Mouse (Mus musculus): ENCODE measurements at regions not wholly inside any gene's neighbourhood (a gene's known extent, or its start where the extent isn't known, plus 50 kb on each side); places are given as distances from the start of the nearest gene placed in this dataset.

DNA sequence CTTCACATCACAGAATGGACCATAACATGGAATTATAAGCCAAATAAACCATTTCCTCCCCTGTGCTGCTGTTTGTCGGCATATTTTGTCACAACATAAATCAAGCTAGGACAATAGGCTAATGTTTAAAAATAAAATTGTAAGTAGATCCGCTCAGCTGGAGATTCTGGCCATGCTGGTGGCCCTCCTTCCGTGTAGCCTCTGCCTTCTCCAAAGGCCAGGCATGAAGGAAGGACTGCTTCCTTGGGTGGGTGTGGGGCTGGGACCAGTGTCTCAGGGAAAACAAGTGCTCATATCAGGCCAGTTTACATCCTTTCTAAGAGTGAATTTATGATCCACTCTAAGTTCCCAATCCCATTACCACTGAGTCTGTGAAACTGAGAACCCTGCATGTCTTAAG lies 206.3 kb upstream of the Ppp2r2d start:
- no peak for DNase-seq (ENCODE audit: low spot score)

DNA sequence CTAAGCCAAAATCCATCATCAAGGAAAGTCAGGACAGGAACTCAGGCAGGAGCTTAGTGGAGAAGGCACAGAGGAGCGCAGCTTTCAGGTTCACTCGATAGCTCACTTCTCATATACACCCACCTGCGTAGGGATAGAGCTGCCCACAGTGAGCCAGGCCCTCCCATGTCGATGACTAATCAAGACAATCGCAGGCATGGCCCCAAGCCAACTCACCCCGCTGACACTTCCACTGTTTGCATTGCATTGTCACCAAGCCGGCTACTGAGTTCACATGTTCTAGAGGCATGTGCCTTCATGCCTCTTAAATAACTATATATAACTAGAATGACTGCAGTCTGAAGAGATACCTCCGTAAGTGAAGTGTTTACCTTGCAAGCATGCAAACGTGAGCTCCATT lies 219.8 kb upstream of the Ppp2r2d start:
- DNase-seq (ENCODE audit: low spot score) = peak; percentile 53

DNA sequence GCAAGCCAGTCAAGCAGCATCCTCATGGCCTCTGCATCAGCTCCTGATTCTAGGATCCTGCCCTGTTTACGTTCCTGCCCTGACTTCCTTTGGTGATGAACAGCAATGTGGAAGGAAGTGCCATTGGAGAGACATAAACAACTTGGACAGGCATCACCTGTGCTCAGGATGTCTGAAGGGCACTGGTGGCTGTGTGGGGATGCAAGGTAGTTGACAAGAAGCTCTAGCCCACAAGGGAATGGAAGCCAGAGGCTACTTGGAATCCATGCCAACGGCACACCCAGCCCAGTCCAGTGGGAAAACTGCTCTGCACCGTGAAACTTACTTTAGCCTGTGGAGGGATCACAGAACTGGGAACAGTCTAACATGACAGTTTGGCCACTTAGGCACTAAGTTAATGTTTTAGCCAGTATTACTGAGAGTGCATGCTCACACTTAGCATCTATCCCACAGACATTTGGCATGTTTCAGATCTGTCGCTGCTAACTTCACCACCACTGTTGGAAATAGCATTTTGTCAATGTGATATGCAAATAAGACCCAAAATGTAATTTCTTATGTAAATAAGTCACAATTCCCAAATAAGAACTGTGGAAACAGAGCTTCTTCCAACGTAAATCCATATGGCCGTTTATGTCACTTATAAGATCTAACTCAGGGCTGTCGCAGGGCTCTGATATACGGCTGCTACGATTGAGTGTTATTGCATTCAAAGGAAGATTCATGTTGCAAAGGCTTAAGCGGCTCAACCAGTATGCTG lies 223.5 kb upstream of the Tcerg1l start:
- no peak for DNase-seq (ENCODE audit: low spot score)

DNA sequence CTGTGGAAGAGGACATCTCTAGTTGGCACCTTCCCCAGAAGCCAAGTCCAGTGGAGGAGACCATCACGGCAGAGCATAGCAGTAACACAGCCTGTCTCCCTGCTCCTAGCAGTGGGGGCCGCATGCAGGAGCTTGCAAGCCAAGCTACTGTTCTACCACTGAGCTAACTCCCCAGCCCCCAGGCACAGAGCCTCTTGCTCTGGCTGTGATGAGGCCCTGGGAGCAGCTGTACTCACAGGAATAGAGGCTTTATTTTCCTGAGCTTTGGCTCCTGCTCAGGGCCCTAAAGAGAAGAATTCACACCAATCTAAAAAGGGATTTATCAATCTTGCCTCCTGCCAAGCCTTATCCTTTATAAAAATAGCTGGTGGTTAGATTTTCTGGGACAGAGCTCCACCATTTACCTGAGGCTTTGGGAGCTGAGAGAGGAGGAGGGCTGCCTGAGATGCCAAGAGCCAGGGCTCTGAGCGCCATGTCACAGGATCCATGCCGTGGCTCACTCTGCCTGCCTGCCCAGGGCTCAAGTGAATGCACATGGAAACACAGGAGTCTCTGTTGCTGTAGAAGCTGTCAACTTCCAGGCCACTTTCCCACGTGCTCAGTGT lies 222.7 kb upstream of the Tcerg1l start:
- no peak for DNase-seq (ENCODE audit: low spot score)

DNA sequence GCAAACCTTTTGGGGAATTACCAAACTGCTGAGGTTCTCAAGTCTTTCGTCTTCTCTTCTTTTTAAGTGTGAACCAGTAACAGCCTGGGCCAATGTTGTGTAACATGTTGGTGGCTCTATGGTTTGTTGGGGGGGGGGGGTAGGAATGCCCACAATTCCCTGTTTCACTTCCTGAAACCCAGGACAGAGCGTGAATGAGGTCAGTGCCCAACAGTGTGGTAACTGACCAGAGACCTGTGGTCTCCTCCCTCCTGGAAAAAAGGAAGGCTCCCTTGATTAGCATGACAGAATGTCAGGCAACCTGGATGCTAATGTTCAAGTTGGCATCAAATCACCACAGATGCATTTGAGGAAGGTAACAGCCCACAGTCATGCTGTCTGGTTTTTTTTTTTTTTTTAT lies 218.9 kb upstream of the Tcerg1l start:
- no peak for DNase-seq (ENCODE audit: low spot score)

DNA sequence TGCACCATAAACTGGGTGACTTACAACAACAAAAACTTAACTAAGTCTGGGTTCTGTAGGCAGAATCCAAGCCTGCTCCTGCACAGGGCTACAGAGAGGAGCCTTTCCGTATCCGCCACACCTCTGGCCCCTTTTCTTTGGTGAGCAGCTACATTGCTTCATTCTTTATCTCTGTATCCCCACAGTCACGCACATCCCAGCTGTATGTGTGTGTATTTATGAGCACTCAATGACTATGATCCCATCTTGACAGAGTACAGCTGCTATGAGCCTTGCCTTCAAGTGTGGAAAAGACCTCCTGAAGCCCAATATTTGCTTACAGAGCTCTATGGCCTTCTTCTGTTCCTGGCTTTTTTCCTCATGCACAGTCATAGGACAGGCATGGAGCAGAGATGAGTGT lies 212.1 kb upstream of the Tcerg1l start:
- DNase-seq (ENCODE audit: low spot score) = no peak

DNA sequence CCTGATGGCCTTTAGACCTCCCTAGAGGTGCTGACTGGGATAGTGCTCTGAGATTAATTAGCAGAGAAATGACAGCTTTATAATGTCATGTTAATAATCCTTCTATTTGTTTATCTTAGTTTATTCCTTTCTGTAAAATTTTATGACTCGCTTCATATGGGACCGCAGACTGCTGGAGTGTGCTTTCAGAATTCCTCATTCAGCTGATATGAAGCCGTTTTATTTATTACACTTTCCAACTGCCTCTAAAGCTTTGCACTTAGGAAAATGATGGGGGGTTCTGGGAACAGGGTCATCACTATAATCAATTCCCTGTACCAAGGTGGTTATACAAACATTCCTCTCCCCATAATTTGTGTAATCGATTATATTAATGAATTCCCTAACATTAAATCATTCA lies 211.6 kb upstream of the Tcerg1l start:
- DNase-seq (ENCODE audit: low spot score) = no peak

DNA sequence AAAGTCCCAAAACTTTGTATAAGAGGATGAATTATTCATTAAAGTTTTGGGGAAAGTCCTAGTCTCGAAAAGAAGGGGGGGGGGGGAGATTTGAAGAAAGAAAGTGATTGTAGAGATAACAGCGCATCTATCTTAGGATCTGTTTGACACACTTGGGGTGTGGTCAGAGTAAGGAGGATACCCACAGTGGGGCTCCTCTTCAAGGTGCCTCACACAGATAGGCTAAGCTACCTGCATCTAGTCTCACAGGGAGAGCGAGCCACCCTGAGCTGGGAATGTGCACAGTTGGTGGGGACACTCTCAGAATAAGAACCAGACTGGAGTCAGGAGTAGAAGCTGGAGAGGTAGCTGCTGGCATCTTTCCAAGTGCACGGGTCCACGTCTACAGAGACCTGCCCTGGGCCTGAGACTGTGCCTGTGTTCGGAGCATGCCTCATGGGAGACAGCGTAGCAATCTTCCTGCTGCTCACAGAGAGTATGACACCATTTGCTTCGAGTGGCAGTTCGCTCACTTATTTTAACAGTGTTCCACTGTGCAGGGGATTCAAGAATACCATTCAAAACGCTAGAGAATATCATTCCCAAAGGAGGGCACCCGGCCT lies 208.9 kb upstream of the Tcerg1l start:
- no peak for DNase-seq (ENCODE audit: low spot score)

DNA sequence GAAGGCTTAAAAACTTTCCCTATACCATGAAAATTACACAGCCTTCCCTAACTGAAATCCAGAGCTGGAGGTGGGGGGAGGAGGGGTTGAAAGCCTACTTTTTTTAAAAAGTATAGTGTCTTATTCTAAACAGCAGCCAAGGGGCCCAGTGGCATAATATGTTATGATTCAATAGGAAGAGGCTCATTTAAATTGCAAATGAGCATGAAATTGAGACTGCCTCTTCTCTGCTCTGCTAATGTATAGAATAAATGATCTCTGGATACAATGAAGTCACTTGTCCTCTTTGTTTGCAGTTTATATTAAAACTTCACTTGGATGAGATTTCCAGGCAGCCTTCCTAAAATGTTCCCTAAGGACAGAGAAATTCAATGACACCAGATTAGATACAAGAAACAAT lies 208.4 kb upstream of the Tcerg1l start:
- DNase-seq (ENCODE audit: low spot score) = no peak

DNA sequence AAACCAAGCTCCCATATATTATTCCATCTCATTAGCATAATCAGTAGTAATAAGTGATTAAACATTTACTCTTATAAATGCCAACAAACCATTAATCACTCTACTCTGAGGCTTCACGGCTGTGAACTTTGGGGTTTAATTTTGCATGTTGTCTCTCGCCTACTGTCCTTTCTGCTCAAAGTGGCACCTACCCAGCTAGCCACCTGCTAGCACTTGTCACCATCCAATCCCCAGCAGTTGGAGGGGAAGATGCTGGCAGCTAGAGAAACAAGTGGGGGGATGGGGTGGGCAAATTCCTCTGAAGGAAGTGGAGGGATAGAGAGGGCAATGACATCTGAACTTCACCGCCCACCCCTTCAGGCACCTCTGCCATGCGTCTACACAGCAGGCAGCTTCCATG lies 204.2 kb upstream of the Tcerg1l start:
- DNase-seq (ENCODE audit: low spot score) = no peak

DNA sequence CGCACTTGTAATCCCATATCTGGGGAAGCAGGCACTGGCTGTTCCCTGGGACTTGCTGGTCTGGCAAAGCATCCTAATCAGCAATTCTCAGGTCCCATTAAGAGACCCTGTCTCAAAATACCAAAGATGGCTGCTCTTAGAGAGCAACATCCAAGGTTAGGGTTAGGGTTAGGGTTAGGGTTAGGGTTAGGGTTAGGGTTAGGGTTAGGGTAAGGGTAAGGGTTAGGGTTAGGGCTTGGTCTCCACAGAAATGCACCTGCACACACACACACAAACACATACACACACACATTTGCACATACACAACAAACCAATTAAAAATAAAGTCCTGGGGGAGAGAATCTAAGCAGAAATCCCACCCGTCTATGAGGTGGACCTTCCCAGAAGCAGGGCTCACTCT lies 195.8 kb upstream of the Tcerg1l start:
- no peak for DNase-seq (ENCODE audit: low spot score)

DNA sequence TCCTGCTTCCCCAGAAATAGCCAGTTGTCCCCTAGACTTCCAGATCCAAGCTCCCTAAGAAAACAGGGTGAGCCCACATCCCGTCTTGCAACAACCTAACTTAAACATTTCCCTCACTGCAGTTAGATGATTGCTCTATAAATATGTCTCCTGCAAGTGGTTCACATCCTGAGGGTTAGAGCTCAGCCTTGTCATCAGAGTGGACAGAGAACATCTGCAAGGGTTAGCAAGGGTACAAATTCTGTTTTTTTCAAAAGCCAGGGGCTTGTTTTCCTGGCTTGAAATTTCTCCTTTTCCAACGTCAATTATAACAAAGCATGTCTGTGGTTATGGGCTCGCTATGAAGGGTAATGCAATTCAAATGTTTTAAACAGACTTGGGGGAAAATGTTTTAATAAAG lies 169.8 kb upstream of the Tcerg1l start:
- DNase-seq (ENCODE audit: low spot score) = no peak

DNA sequence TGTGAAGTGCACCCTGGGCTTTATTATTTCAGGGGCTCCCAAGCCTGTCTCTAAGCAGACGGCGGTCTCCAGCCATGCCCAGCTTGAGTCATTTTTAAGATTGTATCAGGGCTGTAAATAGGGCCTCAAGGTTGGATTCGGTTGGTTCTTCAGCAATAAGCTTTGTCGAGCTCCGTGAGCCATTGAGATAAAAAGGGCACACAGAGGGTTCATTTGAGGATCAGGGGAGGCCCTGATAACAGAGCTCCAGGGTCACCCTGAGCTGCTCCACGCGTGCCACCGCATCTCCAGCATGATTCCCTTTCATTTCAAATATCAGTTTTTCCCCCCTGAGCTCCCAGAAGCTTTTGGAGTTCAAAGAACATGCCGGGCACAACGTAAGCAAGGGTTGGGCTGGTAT lies 154.1 kb upstream of the Tcerg1l start:
- no peak for DNase-seq (ENCODE audit: low spot score)

DNA sequence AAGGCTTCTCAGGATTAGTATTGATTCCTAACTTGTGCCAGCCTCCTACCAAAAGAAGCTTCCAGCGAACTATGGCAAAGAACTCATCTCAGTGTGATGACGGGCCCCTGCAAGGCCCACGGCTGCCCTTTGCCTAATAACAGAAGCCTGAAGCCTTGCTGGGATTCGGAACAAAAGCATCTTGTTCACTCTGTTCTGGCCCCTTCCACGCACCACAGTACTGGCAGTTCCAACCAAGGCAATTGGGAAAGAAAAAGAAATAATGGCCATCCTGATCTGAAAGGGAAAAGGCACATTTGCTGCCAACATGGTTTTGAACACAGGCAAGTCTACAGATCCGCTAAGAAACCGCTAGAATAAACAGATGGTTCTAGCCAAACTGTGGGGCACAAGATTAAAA lies 150.4 kb upstream of the Tcerg1l start:
- no peak for DNase-seq (ENCODE audit: low spot score)

DNA sequence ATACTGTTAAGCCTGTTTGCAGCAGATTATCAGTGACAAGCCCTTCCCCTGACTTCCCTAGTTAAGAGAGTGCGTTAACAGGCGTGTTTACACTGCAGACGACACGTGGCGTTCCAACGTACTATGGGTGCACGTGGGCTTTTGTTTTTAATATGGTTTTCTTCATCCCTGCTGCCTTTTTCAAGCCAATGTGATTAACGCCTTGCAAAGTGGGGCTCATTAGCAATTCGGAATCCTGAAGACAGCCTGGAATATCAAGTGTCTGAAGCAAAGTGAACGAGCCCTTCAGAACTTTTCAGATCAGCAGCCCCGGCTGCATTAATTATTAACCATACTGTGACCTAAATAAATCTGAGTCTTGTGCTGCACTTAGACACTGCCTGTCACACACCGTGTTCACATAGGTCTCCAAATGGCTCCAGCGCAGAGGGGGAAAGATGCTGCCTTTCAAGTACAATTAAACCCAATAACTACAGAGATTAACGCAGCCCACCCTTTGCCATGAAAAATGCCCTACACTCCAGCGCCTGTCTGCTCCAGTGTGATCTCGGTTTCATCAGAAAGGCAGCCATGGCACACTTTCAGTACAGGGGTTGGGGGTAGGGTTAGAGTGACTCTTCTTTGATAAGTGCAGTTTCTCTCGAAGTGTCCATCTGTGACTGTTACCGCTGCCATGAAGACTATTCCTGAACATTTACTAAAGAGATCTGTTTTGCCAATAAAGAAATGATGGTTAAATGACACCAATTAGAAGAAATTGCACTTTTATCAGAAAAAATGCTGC lies 140.7 kb upstream of the Tcerg1l start:
- no peak for DNase-seq (ENCODE audit: low spot score)

DNA sequence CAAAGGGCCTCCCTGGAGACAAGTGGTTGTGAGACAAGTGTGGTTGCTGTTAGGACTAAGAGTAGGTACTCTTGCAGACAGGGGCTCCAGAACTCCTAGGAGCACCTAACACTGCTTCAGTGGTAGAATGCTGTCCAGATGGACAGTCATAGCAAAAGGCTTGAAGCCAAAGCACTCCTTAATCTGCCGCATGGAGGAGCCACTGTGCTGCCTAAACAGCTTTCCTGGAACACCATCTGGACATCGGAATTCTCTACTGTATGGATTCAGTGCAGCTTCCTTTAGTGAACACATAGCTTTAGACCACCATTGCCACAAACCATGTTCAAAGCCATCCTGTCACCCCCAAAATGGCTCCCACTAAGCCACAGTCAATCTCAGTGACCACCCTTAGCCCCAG lies 128.6 kb upstream of the Tcerg1l start:
- no peak for DNase-seq (ENCODE audit: low spot score)

DNA sequence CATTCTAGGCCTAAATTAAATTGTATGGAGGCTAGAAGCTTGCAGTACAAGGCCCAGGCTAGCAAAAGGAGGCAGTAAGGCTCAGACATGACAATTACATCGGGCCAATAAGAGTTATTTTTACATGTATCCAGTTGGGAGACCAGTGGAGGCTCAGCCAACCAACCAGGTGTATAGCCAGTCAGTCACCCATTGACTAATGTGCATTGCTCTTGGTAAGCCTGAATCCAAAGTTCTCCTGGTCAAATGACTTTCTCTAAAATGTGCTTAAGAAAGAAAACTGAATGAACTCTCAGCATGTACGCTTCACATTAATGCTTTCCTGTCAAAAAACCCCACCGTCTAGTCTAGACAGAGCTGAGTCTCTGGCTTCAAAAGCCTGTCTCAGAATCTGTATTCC lies 127.4 kb upstream of the Tcerg1l start:
- DNase-seq (ENCODE audit: low spot score) = no peak

DNA sequence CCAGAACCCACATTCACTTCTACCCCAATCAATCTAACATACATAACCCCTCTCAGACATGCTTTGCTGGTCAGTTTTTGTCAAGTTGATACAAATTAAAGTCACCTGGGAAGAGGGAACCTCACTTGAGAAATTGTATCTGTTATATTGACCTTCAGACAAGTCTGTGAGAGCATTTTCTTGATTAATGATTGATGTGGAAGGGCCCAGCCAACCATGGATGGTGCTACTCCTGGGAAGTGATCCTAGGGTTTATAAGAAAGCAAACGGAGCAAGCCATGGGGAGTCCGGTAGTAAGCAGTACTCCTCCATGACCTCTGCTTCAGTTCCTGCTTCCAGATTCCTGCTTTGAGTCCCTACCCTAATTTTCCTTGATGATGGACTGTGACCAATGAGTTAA lies 116.6 kb upstream of the Tcerg1l start:
- DNase-seq (ENCODE audit: low spot score) = no peak

DNA sequence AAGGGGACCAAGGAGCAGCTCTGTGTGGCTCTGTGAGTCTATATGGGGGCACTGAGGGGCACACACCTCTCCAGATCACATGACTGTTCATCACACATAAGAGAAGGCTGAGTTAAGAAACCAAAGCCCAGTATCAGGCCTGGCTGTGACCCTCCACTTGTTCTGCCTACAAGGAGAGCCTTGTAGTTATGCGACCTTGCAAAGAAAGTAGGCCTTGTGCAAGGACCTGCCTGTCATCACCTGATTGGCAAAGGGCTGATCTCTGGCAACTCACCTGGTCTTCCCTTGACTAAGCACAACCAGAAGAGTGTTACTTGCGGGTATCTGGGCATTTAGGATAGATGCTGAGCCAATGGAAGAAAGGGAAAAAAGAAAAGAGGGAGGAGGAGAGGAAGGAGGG lies 107.7 kb upstream of the Tcerg1l start:
- DNase-seq (ENCODE audit: low spot score) = no peak

DNA sequence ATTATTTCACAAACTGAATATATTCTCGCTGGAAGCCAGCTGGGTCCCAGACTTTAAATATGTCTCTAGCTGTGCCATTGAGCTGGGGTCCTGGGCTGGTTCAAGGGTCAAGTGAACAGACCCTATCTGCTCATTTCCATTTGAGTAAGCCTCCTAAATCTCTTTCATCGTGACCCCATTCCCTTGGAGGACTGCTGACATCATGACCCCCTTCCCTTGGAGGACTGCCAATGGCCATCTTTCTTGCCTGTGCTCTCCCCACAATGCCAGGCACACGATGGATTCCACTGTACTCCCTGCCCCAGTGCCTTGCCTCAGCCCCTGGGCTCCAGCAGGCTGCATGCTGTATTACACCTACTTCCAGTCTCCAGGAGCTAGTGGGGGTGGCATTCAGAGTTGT lies 106.5 kb upstream of the Tcerg1l start:
- DNase-seq (ENCODE audit: low spot score) = no peak

DNA sequence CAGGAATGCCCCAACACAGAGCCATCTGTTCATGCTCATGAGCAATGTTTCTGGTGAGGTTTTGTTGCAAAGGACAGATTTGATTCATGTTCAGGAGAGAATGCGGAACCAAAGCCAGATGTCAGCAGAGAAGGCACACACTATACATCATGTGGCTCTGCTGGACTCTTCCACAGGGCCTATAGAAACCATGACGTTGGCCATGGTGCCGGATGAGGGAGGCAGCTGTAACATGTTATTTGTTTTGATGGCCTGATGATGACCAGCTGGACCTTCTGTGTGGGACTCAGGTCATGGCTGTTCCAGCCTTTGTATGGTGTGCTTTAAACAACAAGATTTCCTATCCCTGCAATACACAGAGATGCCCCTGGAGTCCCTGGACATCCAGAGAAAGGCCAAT lies 105.5 kb upstream of the Tcerg1l start:
- no peak for DNase-seq (ENCODE audit: low spot score)

DNA sequence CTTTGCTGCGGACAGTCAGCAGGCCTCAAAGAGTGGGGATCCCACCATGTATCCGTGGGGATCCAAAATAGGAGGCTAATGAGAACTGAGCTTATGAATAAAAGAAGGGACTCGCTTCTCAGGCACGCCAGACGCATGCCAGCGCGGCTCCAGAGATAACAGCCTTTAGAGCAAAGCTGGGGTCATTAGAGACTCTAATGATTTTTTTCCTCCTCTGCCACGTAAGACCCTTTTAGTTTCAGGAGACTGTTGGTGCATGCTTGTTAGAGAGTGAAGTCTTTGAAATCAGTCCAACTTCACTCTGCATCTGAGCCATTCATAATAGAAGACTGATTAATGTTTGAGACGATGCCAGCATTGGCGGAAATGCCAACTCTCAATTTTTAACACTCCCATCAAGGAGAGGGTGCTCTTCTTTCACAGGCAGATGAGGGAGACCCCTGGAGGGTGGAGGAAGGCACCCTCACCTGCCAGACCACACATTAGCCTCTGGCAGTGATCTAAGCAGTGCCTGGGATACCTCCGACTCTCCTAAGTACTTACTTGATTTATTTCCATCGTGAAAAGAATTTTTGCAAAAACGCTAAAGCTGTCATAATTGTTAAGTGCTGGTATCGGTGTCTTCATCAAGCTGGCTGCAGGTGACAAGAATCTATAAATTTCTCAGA lies 104.0 kb upstream of the Tcerg1l start:
- no peak for DNase-seq (ENCODE audit: low spot score)

Data from urinary bladder, adult 2 months (tissue).